Mouse (Mus musculus) heart, embryonic 14.5 days (tissue): ENCODE data around the gene Cryba4. TPM values are rescaled to one million over a fixed set of nuclear protein-coding genes. Genes with fewer than 3 reads are reported as not detected.

Experiments
- ATAC-seq: fragments of 200-750 bp; cut with Nextera tagmentation; 2 replicates; pipeline ENCODE4 v1.8.0; 2017; ENCODE audit warnings: low read depth, moderate TSS enrichment; ENCODE audit not compliant: insufficient number of reproducible peaks, insufficient read depth, low FRiP score
- H3K27ac ChIP-seq, 2 experiments: fragments of 200-500 bp in 1 of 2; fragments of 300-500 bp in 1 of 2; sonication (generic) in 1 of 2; replicated peaks in 1 of 2; 2 replicates each; pipeline ENCODE4 v1.5.1; 2012 to 2014; ENCODE audit warnings: low read depth in 2 of 2, low read length in 2 of 2, control low read depth in 1 of 2, mild to moderate bottlenecking in 1 of 2, mixed read lengths in 1 of 2; ENCODE audit not compliant: control insufficient read depth in 1 of 2, insufficient read depth in 1 of 2
- H3K27me3 ChIP-seq: fragments of 300-500 bp; sonication (generic); 2 replicates; pipeline ENCODE4 v1.6.1; 2014; ENCODE audit warnings: mild to moderate bottlenecking, low read length, control low read depth; ENCODE audit not compliant: control insufficient read depth, insufficient read depth
- H3K36me3 ChIP-seq: fragments of 300-500 bp; sonication (generic); 2 replicates; pipeline ENCODE4 v1.6.1; 2014; ENCODE audit warnings: mild to moderate bottlenecking, control low read depth, low read length, mixed read lengths; ENCODE audit not compliant: control insufficient read depth, insufficient read depth
- H3K4me1 ChIP-seq, 2 experiments: fragments of 200-500 bp in 1 of 2; fragments of 300-500 bp in 1 of 2; sonication (generic) in 1 of 2; 2 replicates each; pipeline ENCODE4 v1.6.1; 2012 to 2014; ENCODE audit warnings: low read length in 2 of 2, control low read depth in 1 of 2, mixed read lengths in 1 of 2; ENCODE audit not compliant: control insufficient read depth in 2 of 2, insufficient read depth in 2 of 2
- H3K4me2 ChIP-seq: fragments of 300-500 bp; sonication (generic); 2 replicates; pipeline ENCODE4 v1.6.1; 2014; ENCODE audit warnings: mild to moderate bottlenecking, low read length
- H3K4me3 ChIP-seq, 2 experiments: fragments of 200-500 bp in 1 of 2; fragments of 300-500 bp in 1 of 2; sonication (generic) in 1 of 2; 2 replicates each; pipeline ENCODE4 v1.5.1; 2012 to 2014; ENCODE audit warnings: low read length in 2 of 2, mild to moderate bottlenecking in 2 of 2, control low read depth in 1 of 2, low read depth in 1 of 2, moderate library complexity in 1 of 2; ENCODE audit not compliant: control insufficient read depth in 1 of 2, insufficient read depth in 1 of 2
- H3K9ac ChIP-seq: fragments of 300-500 bp; sonication (generic); 2 replicates; pipeline ENCODE4 v1.6.1; 2014; ENCODE audit warnings: mild to moderate bottlenecking, low read length
- H3K9me3 ChIP-seq: fragments of 300-500 bp; sonication (generic); 2 replicates; pipeline ENCODE4 v1.6.1; 2016; ENCODE audit warnings: low read length, control low read depth; ENCODE audit not compliant: control insufficient read depth
- WGBS: fragments of 180-500 bp; shearing (Covaris S2); extraction: QIAGEN DNeasy Blood & Tissue Kit; methylation state at CpG from one replicate; pipeline ENCODE4 v1.1.7; 2014; 5-methylcytosine and 5-hydroxymethylcytosine counted together
- polyA plus RNA-seq: library from polyadenylated mRNA; unstranded; fragments of >200 nt; fragmentation: Nextera tagmentation; extraction: Ambion mirVana; gene quantifications from 2 replicates; pipeline ENCODE4 v1.2.1, GENCODE M21; 2014

Gene Cryba4
- polyA plus RNA-seq, 1 experiment from 2014 or later, result 2.2 TPM

DNA sequence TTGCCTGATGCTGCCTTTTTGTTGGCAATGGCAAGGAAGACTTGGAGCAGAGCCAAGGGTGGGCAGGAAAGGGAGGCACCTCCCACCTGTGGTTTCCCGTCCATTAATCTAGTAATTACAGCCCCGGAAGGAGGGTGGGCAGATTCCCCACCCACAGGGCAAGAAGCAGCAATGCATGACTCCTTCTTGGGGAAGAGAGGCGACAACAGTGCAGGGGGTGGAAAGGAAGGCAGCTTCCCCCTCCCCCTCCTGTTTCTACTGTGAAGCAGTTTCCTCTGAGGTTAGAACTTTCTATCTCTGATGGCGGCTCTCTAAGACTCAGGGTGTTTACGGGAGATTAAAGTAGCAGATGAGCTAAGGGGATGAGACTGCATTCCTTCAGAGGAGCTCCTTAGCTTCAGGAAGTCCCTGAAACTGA lies 9.9 kb downstream of the Cryba4 start:
- no peak overlapping the region for H3K27ac ChIP-seq
- no peaks in the 10 kb centered on the region for H3K36me3 ChIP-seq
- peaks cover 16% of the 10 kb centered on the region for H3K27me3 ChIP-seq
- H3K9ac ChIP-seq, result no peak overlapping the region
- ATAC-seq, result no peak
- H3K4me3 ChIP-seq, result no peak overlapping the region
- no peaks in the 10 kb centered on the region for H3K9me3 ChIP-seq
- peaks cover 2 to 11% of the 10 kb centered on the region in 2 experiments; a peak in 2 of 4 replicates for H3K4me1 ChIP-seq
- 62% methylated on average over 5 of the region's 5 CpGs for WGBS
- H3K4me2 ChIP-seq, result no peak overlapping the region

DNA sequence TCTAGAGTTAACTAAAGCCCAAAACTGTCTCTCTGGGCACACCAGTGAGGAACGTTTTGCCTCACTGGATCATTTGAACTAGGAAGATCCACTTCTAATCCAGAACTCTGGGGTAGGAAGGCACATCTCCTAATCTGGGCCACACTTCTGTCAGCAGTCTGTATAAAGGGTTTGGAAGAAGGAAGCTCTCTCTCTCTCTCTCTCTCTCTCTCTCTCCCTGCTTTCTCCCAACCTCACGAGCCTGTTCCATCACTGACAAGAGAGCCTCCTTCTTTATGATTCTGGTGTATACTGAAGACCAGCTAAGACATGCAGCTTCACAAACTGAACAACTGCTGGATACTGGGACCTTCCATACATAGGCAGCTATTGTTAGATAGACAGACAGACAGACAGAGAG lies 10.5 kb downstream of the Cryba4 start:
- Histone ChIP-seq H3K9ac (no peak overlapping the region), H3K4me2 (no peak overlapping the region), H3K36me3 (no peaks in the 10 kb centered on the region), H3K27ac (no peak overlapping the region), H3K4me3 (no peak overlapping the region), H3K9me3 (no peaks in the 10 kb centered on the region), H3K27me3 (peaks cover 16% of the 10 kb centered on the region), H3K4me1 (peaks cover 2 to 11% of the 10 kb centered on the region in 2 experiments; a peak in 2 of 4 replicates)
- ATAC-seq, result no peak
- WGBS, result 74% methylated on average over 2 of the region's 2 CpGs

DNA sequence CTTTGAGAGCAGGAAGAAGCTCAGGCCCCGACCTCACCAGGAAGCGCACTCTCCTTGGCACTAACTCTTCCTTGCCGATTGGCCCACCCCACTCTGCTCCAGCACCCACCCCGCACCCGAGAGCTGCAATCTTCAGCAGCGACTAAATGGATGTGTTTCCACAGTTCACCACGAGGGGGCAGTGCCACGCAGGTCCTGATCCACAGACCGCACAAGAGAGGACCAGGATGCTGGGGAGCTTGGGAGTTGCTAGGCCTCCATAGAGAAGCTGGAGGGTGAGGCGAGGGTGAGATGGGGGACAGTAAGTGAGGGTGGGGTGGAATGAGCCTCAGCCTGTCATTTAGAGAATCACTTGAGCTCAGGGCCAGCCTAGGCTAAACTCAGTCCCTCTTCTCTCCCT lies 11.6 kb downstream of the Cryba4 start:
- H3K4me2 ChIP-seq, result peak overlapping the region; percentile 27
- no peaks in the 10 kb centered on the region for H3K9me3 ChIP-seq
- under 1% methylated on average over 10 of the region's 10 CpGs for WGBS
- H3K36me3 ChIP-seq, result no peaks in the 10 kb centered on the region
- peaks cover 22% of the 10 kb centered on the region for H3K27me3 ChIP-seq
- H3K27ac ChIP-seq, result no peak overlapping the region
- peaks cover 2 to 11% of the 10 kb centered on the region in 2 experiments; a peak in 2 of 4 replicates for H3K4me1 ChIP-seq
- H3K9ac ChIP-seq, result no peak overlapping the region
- ATAC-seq, result peak; percentile 35; the same call in 1 of the 2 replicates
- H3K4me3 ChIP-seq, result no peak overlapping the region

DNA sequence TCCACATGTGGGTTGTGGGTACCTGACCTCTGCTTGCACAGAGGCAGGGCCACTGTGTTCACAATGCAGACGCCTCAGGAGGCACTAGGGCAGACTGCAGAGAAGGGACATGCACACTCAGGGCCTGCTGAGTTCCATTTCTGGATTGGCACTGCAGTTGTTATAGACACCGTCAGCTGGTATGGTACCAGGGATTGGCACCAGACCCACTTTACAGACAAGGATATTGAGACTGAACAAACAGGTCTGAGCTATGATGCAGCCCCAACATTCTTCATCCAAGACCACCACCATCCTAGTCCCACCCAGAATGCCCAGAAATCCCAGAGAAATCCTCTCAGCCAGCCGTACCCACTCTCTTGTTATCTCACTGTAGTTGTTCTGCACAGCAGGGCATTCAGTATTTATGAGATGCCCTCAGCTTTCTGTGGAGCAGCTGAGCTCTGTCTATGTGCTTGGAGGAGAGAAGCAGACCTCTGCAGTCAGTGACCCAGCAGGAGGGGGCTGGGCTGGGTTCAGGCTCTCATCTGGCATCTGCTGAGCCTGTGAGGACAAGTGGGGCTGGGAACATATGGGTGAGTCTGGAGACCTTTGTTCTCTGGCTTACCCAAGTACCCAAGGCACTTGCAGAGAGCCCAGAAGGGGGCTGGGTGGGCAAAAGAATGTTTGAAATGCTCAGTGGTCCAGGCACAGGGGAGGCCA lies 13.4 kb downstream of the Cryba4 start:
- no peak for ATAC-seq
- no peaks in the 10 kb centered on the region for H3K9me3 ChIP-seq
- 67% methylated on average over 3 of the region's 3 CpGs for WGBS
- no peak overlapping the region for H3K4me3 ChIP-seq
- H3K36me3 ChIP-seq, result no peaks in the 10 kb centered on the region
- no peak overlapping the region for H3K4me2 ChIP-seq
- no peak overlapping the region for H3K9ac ChIP-seq
- peaks cover 22% of the 10 kb centered on the region for H3K27me3 ChIP-seq
- no peak overlapping the region for H3K27ac ChIP-seq
- 0 out of 4 replicates have a peak, but pooled peaks cover 0 to 3% of the 10 kb centered on the region in 2 experiments for H3K4me1 ChIP-seq

DNA sequence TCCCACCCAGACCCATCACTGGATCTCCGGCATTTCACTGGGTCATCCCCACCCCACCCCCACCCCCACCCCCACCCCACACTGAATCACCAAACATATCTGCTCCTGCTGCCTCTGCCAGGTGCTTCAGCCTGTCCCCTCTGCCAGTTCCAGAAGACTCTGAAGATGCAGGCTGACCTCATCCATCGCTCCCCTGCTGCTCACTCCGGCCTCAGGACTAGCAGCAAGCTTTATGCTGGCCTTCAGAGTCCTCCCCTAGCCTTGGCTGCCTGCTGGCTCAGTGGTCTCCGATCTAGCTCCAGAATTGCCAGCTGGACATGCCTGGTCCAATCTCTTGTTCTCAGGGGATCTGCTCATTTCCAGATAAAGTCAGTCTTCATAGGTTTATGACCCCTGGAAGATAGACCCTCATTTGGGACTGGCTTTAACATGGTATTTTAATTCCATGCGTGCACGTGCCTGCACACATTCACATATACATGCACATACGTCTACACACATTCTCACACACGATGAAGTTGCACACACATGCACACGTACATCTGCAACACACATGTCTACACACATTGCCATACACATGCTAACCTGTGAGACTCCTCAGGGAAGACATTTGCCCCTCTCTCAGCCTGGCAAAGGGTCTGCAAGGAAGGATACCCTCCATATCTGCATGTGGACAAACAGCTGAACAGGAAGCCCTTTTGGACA lies 14.3 kb downstream of the Cryba4 start:
- Histone ChIP-seq H3K27me3 (peaks cover 22% of the 10 kb centered on the region), H3K4me1 (no peaks in the 10 kb centered on the region), H3K4me3 (no peak overlapping the region), H3K9ac (no peak overlapping the region), H3K36me3 (no peaks in the 10 kb centered on the region), H3K27ac (no peak overlapping the region), H3K4me2 (no peak overlapping the region), H3K9me3 (no peaks in the 10 kb centered on the region)
- no peak for ATAC-seq
- 49% methylated on average over 9 of the region's 9 CpGs for WGBS

DNA sequence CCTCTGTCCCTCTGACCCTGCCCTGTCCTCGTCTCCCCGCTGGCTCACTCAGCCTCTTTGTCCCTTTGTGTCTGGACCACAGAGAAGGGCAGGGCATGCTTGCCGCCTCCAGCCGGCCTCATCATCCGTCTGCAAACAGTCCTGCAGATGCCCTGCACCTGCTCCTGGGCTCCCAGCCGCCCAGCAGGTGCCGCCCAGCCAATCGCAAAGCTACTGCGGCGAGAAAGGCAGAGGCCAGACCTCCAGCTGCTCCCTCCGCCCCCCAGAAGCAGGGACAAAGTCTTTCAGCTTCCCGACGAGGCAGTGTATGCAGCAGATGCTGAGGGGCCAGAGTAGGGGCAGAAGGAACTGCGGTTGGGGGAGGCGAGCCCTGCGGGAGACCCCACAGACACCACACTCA lies 14.9 kb downstream of the Cryba4 start:
- 8% methylated on average over 16 of the region's 16 CpGs for WGBS

DNA sequence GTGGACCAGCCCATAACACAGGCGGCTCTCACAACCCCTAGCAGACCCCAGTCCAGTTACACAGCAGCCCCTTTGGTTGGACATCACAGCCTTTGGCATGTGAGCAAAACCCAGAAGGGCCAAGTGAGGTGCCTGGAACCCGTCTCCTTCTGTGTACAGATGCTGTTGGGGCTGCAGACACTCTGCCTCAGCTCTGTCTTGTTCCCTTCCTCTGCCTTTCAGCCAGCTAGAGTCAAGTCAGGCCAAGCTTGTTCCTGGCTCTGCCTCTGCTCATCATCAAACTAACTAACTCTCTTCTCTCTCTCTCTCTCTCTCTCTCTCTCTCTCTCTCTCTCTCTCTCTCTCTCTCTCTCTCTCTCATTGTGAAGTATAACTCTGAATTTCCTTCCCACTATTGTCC lies 15.7 kb downstream of the Cryba4 start:
- H3K9ac ChIP-seq, result no peak overlapping the region
- H3K4me3 ChIP-seq, result no peak overlapping the region
- peaks cover 29% of the 10 kb centered on the region for H3K27me3 ChIP-seq
- H3K4me2 ChIP-seq, result no peak overlapping the region
- no peak for ATAC-seq
- H3K9me3 ChIP-seq, result no peaks in the 10 kb centered on the region
- 64% methylated on average over 2 of the region's 2 CpGs for WGBS
- H3K27ac ChIP-seq, result no peak overlapping the region
- H3K4me1 ChIP-seq, result no peaks in the 10 kb centered on the region
- no peaks in the 10 kb centered on the region for H3K36me3 ChIP-seq

More for the DNA sequence above, 14.9 kb downstream of the Cryba4 start:
- no peak overlapping the region for H3K4me3 ChIP-seq
- no peak for ATAC-seq
- no peak overlapping the region for H3K27ac ChIP-seq
- no peak overlapping the region for H3K4me2 ChIP-seq
- H3K9ac ChIP-seq, result no peak overlapping the region
- H3K9me3 ChIP-seq, result no peaks in the 10 kb centered on the region
- H3K27me3 ChIP-seq, result peaks cover 22% of the 10 kb centered on the region
- no peaks in the 10 kb centered on the region for H3K36me3 ChIP-seq
- no peaks in the 10 kb centered on the region for H3K4me1 ChIP-seq
